Mouse (Mus musculus) ES-E14 (cell line): ENCODE measurements at regions not wholly inside any gene's neighbourhood (a gene's known extent, or its start where the extent isn't known, plus 50 kb on each side); places are given as distances from the start of the nearest gene placed in this dataset.

Source experiments
- CHD2 ChIP-seq: IDR thresholded peaks from 2 replicates; pipeline ENCODE4 v1.6.1; 2014; ENCODE audit warnings: mild to moderate bottlenecking, low read depth, low read length, inconsistent platforms
- HCFC1 ChIP-seq: IDR thresholded peaks from 2 replicates; pipeline ENCODE4 v1.6.1; 2012; ENCODE audit warnings: low read length, inconsistent platforms, borderline replicate concordance; ENCODE audit not compliant: insufficient read depth
- ZC3H11A ChIP-seq: IDR thresholded peaks from 2 replicates; pipeline ENCODE4 v1.6.1; 2012; ENCODE audit warnings: low read depth, mild to moderate bottlenecking, inconsistent platforms, low read length, borderline replicate concordance
- ZNF384 ChIP-seq: IDR thresholded peaks from 2 replicates; pipeline ENCODE4 v1.6.1; 2012; ENCODE audit warnings: low read depth, low read length, inconsistent platforms

- no peak for TF ChIP-seq ZNF384
- TF ChIP-seq HCFC1 = no peak
- TF ChIP-seq CHD2 = no peak
- TF ChIP-seq ZC3H11A = no peak
Observed at GRCm38 (mm10) chr3:137056544-137057224, 284.2 kb upstream of the Emcn start.
